ENCODE assay signal across 10 mouse cellular contexts in the genomic region with DNA sequence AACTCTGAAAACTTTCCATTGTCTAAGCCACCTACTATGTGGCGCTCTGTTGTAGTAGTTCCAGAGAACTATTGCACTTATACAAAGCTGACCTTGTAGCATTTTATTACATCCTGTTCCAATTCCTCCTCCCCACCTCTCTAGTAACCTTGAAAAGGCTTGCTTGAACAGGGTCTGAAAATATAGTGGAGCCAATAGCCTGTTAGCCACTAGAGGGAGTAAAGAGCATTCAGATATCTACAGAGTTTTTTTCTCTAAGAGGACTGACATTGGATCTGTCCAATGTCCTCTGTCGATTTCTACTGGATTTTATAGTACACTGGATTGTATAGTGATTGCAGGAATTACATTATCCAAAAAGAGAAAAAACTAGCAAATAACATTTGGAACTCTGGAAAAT. TPM values are rescaled to one million over a fixed set of nuclear protein-coding genes. Genes with fewer than 3 reads are reported as not detected.
DNase-seq lines count a peak whose midpoint lies in the region; ATAC-seq and TF ChIP-seq lines count a peak whose summit lies in the region.
"Had no signal": no experiment of that assay in that cellular context is flagged by ENCODE, and none has a peak within 500 bp of the region (broad histone marks: within the 10 kb centered on the region; RNA-seq: fewer than 3 reads in every experiment).

No protein-coding gene starts in this region.

- no peaks in the 10 kb centered on the region for H3K9me3 ChIP-seq in E14TG2a.4 (ENCODE audit: low read length)
- H3K9me3 ChIP-seq in limb, embryonic 14.5 days (ENCODE audit: control insufficient read depth, low read length), result no peaks in the 10 kb centered on the region
- H3K9me3 ChIP-seq: embryonic facial prominence, embryonic 13.5 days; limb, embryonic 13.5 days had no signal

- ATAC-seq in limb, embryonic 14.5 days (ENCODE audit: low FRiP score, low read depth), result no peak

- H3K4me1 ChIP-seq in E14TG2a.4 (replicated peaks; ENCODE audit: low read depth, low read length), result no peaks in the 10 kb centered on the region
- H3K4me1 ChIP-seq in limb, embryonic 14.5 days (ENCODE audit: control insufficient read depth, insufficient read depth, low read length), result no peaks in the 10 kb centered on the region
- H3K4me1 ChIP-seq: embryonic facial prominence, embryonic 13.5 days; limb, embryonic 13.5 days had no signal

- peak; percentile 95 for TF ChIP-seq CTCF in E14TG2a.4 (conservative IDR thresholded peaks at IDR 0.05; ENCODE audit: low read length)

- WGBS in limb, embryonic 14.5 days, result 29% methylated on average over 2 of the region's 2 CpGs

- H3K4me3 ChIP-seq in E14TG2a.4 (replicated peaks; ENCODE audit: low read length), result no peak overlapping the region
- H3K4me3 ChIP-seq in limb, embryonic 14.5 days (replicated peaks; ENCODE audit: low read length), result no peak overlapping the region
- H3K4me3 ChIP-seq: embryonic facial prominence, embryonic 13.5 days; limb, embryonic 13.5 days had no signal

- DNase-seq in layer of hippocampus, adult 9-10 months (ENCODE audit: low spot score), result peak; percentile 1
- no peak for DNase-seq in layer of hippocampus, postnatal 14 days (ENCODE audit: low spot score in 2 of 2)
- peak; percentile 21 for DNase-seq in brain, adult 2 months (ENCODE audit: low read depth, low spot score)
- DNase-seq in limb, embryonic 14.5 days (ENCODE audit: low spot score), result peak; percentile 21
- no peak for DNase-seq in left cerebral cortex, postnatal 4 days
- no peak for DNase-seq in frontal cortex, postnatal 14 days (ENCODE audit: low spot score in 2 of 2)
- no peak for DNase-seq in cerebellum, adult 11 months

- H3K9ac ChIP-seq in limb, embryonic 14.5 days (ENCODE audit: low read depth, low read length, severe bottlenecking), result no peak overlapping the region
- H3K9ac ChIP-seq: embryonic facial prominence, embryonic 13.5 days; limb, embryonic 13.5 days had no signal

- intact Hi-C loops in left cerebral cortex, postnatal 4 days (cut with DNase I), result no loop called here

- no peak overlapping the region for H3K27ac ChIP-seq in limb, embryonic 14.5 days (replicated peaks; ENCODE audit: low read depth, low read length)
- H3K27ac ChIP-seq: embryonic facial prominence, embryonic 13.5 days; limb, embryonic 13.5 days had no signal

- no peaks in the 10 kb centered on the region for H3K36me3 ChIP-seq in E14TG2a.4 (ENCODE audit: insufficient read depth, low read length)
- H3K36me3 ChIP-seq in limb, embryonic 14.5 days (ENCODE audit: control insufficient read depth, insufficient read depth, low read length), result no peaks in the 10 kb centered on the region
- H3K36me3 ChIP-seq: embryonic facial prominence, embryonic 13.5 days; limb, embryonic 13.5 days had no signal

- H3K4me2 ChIP-seq in limb, embryonic 14.5 days (replicated peaks; ENCODE audit: low read depth, low read length, severe bottlenecking), result no peak overlapping the region
- H3K4me2 ChIP-seq: embryonic facial prominence, embryonic 13.5 days; limb, embryonic 13.5 days had no signal

- no peaks in the 10 kb centered on the region for H3K27me3 ChIP-seq in E14TG2a.4 (ENCODE audit: insufficient read depth, low read length)
- no peaks in the 10 kb centered on the region for H3K27me3 ChIP-seq in limb, embryonic 14.5 days (ENCODE audit: control insufficient read depth, insufficient read depth, low read length)
- H3K27me3 ChIP-seq: limb, embryonic 13.5 days had no signal

- TF ChIP-seq POLR2A in limb, embryonic 14.5 days (IDR thresholded peaks at IDR 0.05; ENCODE audit: borderline replicate concordance, extremely low read depth, insufficient read depth, insufficient read length), result no peak

RNA-seq across cellular contexts. Expression of a gene that starts 6.9 kb away (rescaled TPM):
- 1 to 10 TPM; 1.6 to 3.3 TPM for total RNA-seq in layer of hippocampus, postnatal 14 days (2021)
- 0.20 and 0.52 TPM in 2 replicates for polyA plus RNA-seq in limb, embryonic 14.5 days (2012; rRNA removed)
- 0.70 and 2.0 TPM in 2 replicates for polyA plus RNA-seq in limb, embryonic 14.5 days (2014; fragmentation: Nextera tagmentation; extraction: Ambion mirVana)
- total RNA-seq in left cerebral cortex, postnatal 4 days (2021), result 1 to 10 TPM; 1.6 TPM

RNA-seq across cellular contexts. Expression of a gene that starts 7.2 kb away (rescaled TPM):
- 1 to 10 TPM in 1 of 2 experiments, under 1 TPM in 1; 0.88 to 1.1 TPM for total RNA-seq in layer of hippocampus, postnatal 14 days (2021)
- polyA plus RNA-seq in limb, embryonic 14.5 days (2012; rRNA removed), result 0.26 and 0.33 TPM in 2 replicates
- 0.61 and 0.76 TPM in 2 replicates for polyA plus RNA-seq in limb, embryonic 14.5 days (2014; fragmentation: Nextera tagmentation; extraction: Ambion mirVana)
- total RNA-seq in left cerebral cortex, postnatal 4 days (2021), result under 1 TPM; 0.81 to 0.82 TPM

Comparison
In these comparisons a context has a peak if more than half of its experiments do, and no peak if none do; other contexts are left out.
1. DNase-seq: peak in layer of hippocampus, adult 9-10 months (single experiment), brain, adult 2 months (single experiment) and limb, embryonic 14.5 days (single experiment); none in layer of hippocampus, postnatal 14 days (0 of 2), left cerebral cortex, postnatal 4 days (single experiment), frontal cortex, postnatal 14 days (0 of 2) and cerebellum, adult 11 months (single experiment).